ENCODE assay signal across 8 mouse cellular contexts in genomic region chr6:131387221-131388039, GRCm38 (mm10). TPM values are rescaled to one million over a fixed set of nuclear protein-coding genes. Genes with fewer than 3 reads are reported as not detected.
A peak's percentile ranks its signal among the peaks of the same experiment; 100 is the strongest.
DNase-seq lines count a peak whose midpoint lies in the region; ATAC-seq and TF ChIP-seq lines count a peak whose summit lies in the region.

No protein-coding gene starts in this region.

- H3K9me3 ChIP-seq in heart, embryonic 11.5 days (replicated peaks; ENCODE audit: control insufficient read depth, low read length): no peaks in the 10 kb centered on the region
- no peaks in the 10 kb centered on the region for H3K9me3 ChIP-seq in kidney, embryonic 16.5 days (ENCODE audit: low read length)
- no peaks in the 10 kb centered on the region for H3K9me3 ChIP-seq in liver, embryonic 12.5 days (replicated peaks)
- H3K9me3 ChIP-seq in stomach, embryonic 15.5 days: no peaks in the 10 kb centered on the region

- H3K27me3 ChIP-seq in C2C12 (ENCODE audit: control insufficient read depth, insufficient read depth, insufficient read length): no peaks in the 10 kb centered on the region
- no peaks in the 10 kb centered on the region for H3K27me3 ChIP-seq in heart, embryonic 11.5 days (ENCODE audit: control insufficient read depth, insufficient read depth, low read length)
- H3K27me3 ChIP-seq in kidney, embryonic 16.5 days (ENCODE audit: insufficient read depth, low read length): no peaks in the 10 kb centered on the region
- peaks cover 5% of the 10 kb centered on the region; the same call in 1 of the 2 replicates for H3K27me3 ChIP-seq in liver, embryonic 12.5 days (replicated peaks)
- no peaks in the 10 kb centered on the region for H3K27me3 ChIP-seq in stomach, embryonic 15.5 days (replicated peaks)

- peak overlapping the region; percentile 92 for H3K9ac ChIP-seq in heart, embryonic 11.5 days (ENCODE audit: low read depth, low read length)
- peak overlapping the region; percentile 95 for H3K9ac ChIP-seq in kidney, embryonic 16.5 days (replicated peaks; ENCODE audit: low read length)
- H3K9ac ChIP-seq in liver, embryonic 12.5 days: peak overlapping the region; percentile 97
- peak overlapping the region; percentile 92 for H3K9ac ChIP-seq in stomach, embryonic 15.5 days

- no peak for TF ChIP-seq CTCF in C2C12 (IDR thresholded peaks at IDR 0.05; ENCODE audit: control insufficient read depth, insufficient read depth, insufficient read length)
- TF ChIP-seq CTCF in bone marrow, adult 2 months (IDR thresholded peaks at IDR 0.05; ENCODE audit: control insufficient read depth, insufficient read depth, low read length): no peak
- no peak for TF ChIP-seq CTCF in embryonic fibroblast, embryonic 13.5 days (IDR thresholded peaks at IDR 0.05; ENCODE audit: borderline replicate concordance, insufficient read depth, low read length)

- under 1% methylated on average over 43 of the region's 43 CpGs for WGBS in bone marrow, adult 2 months
- WGBS in heart, embryonic 11.5 days (ENCODE audit: insufficient replicate concordance): under 1% methylated on average over 43 of the region's 43 CpGs
- under 1% methylated on average over 43 of the region's 43 CpGs for WGBS in kidney, embryonic 16.5 days
- under 1% methylated on average over 43 of the region's 43 CpGs for WGBS in liver, embryonic 12.5 days (ENCODE audit: insufficient replicate concordance)
- WGBS in stomach, embryonic 15.5 days: under 1% methylated on average over 43 of the region's 43 CpGs

- H3K79me2 ChIP-seq in C2C12 (ENCODE audit: control insufficient read depth, insufficient read depth): peaks cover 66% of the 10 kb centered on the region

- peak overlapping the region; percentile 99 for H3ac ChIP-seq in C2C12 (ENCODE audit: control insufficient read depth, insufficient read length, low read depth)

- H3K27ac ChIP-seq in bone marrow, adult 2 months (ENCODE audit: control insufficient read depth, insufficient read depth, low read depth, low read length, poor library complexity): peak overlapping the region; percentile 97
- peak overlapping the region; percentile 63 for H3K27ac ChIP-seq in embryonic fibroblast, embryonic 13.5 days (ENCODE audit: insufficient read depth, low read length)
- peak overlapping the region; percentile 90 for H3K27ac ChIP-seq in heart, embryonic 11.5 days (ENCODE audit: low read depth, low read length)
- H3K27ac ChIP-seq in kidney, embryonic 16.5 days (ENCODE audit: low read length): peak overlapping the region; percentile 89
- H3K27ac ChIP-seq in liver, embryonic 12.5 days: peak overlapping the region; percentile 98
- peak overlapping the region; percentile 89 for H3K27ac ChIP-seq in stomach, embryonic 15.5 days

- peak overlapping the region; percentile 82 for H3K4me3 ChIP-seq in C2C12 (ENCODE audit: insufficient read depth, poor library complexity, severe bottlenecking)
- peak overlapping the region; percentile 100 for H3K4me3 ChIP-seq in bone marrow, adult 2 months (replicated peaks; ENCODE audit: control insufficient read depth, low read depth, low read length)
- H3K4me3 ChIP-seq in embryonic fibroblast, embryonic 13.5 days (ENCODE audit: insufficient read depth, low read length): peak overlapping the region; percentile 93
- H3K4me3 ChIP-seq in heart, embryonic 11.5 days (ENCODE audit: low read depth, low read length): peak overlapping the region; percentile 81
- H3K4me3 ChIP-seq in kidney, embryonic 16.5 days (ENCODE audit: low read length): peak overlapping the region; percentile 93
- H3K4me3 ChIP-seq in liver, embryonic 12.5 days: peak overlapping the region; percentile 98
- H3K4me3 ChIP-seq in stomach, embryonic 15.5 days (replicated peaks): peak overlapping the region; percentile 75

- H3K79me3 ChIP-seq in C2C12 (ENCODE audit: low read depth): peaks cover 57% of the 10 kb centered on the region

- peak; percentile 45; the same call in 1 of the 2 replicates for TF ChIP-seq POLR2A in bone marrow, adult 2 months (IDR thresholded peaks at IDR 0.05; ENCODE audit: borderline replicate concordance, control insufficient read depth, low read depth, low read length)
- TF ChIP-seq POLR2A in embryonic fibroblast, embryonic 13.5 days (IDR thresholded peaks at IDR 0.05; ENCODE audit: low read depth, low read length): peak; percentile 40

- DNase-seq in naive thymus-derived CD4-positive, alpha-beta T cell, adult 2 months (ENCODE audit: low read depth): peak; percentile 32

- ATAC-seq in heart, embryonic 11.5 days (replicated peaks; ENCODE audit: insufficient number of reproducible peaks, low FRiP score, low TSS enrichment): peak; percentile 58
- ATAC-seq in kidney, embryonic 16.5 days (ENCODE audit: low FRiP score, low TSS enrichment): peak; percentile 39
- ATAC-seq in liver, embryonic 12.5 days: peak; percentile 90
- peak; percentile 78 for ATAC-seq in stomach, embryonic 15.5 days (ENCODE audit: insufficient read depth, low FRiP score, low read depth)

- H3K4me2 ChIP-seq in heart, embryonic 11.5 days: peak overlapping the region; percentile 91
- peak overlapping the region; percentile 85 for H3K4me2 ChIP-seq in kidney, embryonic 16.5 days (replicated peaks; ENCODE audit: low read depth, low read length)
- peak overlapping the region; percentile 77 for H3K4me2 ChIP-seq in liver, embryonic 12.5 days
- H3K4me2 ChIP-seq in stomach, embryonic 15.5 days: peak overlapping the region; percentile 87

- H3K4me1 ChIP-seq in bone marrow, adult 2 months (ENCODE audit: control insufficient read depth, insufficient read depth, low read length): peaks cover 1% of the 10 kb centered on the region; the same call in 1 of the 2 replicates
- H3K4me1 ChIP-seq in embryonic fibroblast, embryonic 13.5 days (ENCODE audit: control insufficient read depth, insufficient read depth, low read length): peaks cover 4% of the 10 kb centered on the region
- H3K4me1 ChIP-seq in heart, embryonic 11.5 days (ENCODE audit: control insufficient read depth, insufficient read depth, low read length): peaks cover 15% of the 10 kb centered on the region
- H3K4me1 ChIP-seq in kidney, embryonic 16.5 days (ENCODE audit: insufficient read depth, low read length): peaks cover 49% of the 10 kb centered on the region
- H3K4me1 ChIP-seq in liver, embryonic 12.5 days: peaks cover 54% of the 10 kb centered on the region
- peaks cover 5% of the 10 kb centered on the region; the same call in 1 of the 2 replicates for H3K4me1 ChIP-seq in stomach, embryonic 15.5 days

- H3K36me3 ChIP-seq in C2C12 (ENCODE audit: control insufficient read depth, insufficient read depth): peaks cover 8% of the 10 kb centered on the region
- H3K36me3 ChIP-seq in heart, embryonic 11.5 days (ENCODE audit: control insufficient read depth, insufficient read depth, low read length): no peaks in the 10 kb centered on the region
- no peaks in the 10 kb centered on the region for H3K36me3 ChIP-seq in kidney, embryonic 16.5 days (ENCODE audit: insufficient read depth, low read length)
- H3K36me3 ChIP-seq in liver, embryonic 12.5 days: peaks cover 18% of the 10 kb centered on the region
- H3K36me3 ChIP-seq in stomach, embryonic 15.5 days: no peaks in the 10 kb centered on the region

TF ChIP-seq in C2C12, 6 proteins besides CTCF, POLR2A, EP300 and RAD21:
- TF ChIP-seq MYOG (IDR thresholded peaks at IDR 0.05; ENCODE audit: control insufficient read depth, extremely low read depth, insufficient read length) (no peak), USF1 (IDR thresholded peaks at IDR 0.05; ENCODE audit: low read depth) (no peak), MYOD1 (IDR thresholded peaks at IDR 0.05; ENCODE audit: control insufficient read depth, insufficient read length, low read depth) (no peak), MAX (IDR thresholded peaks at IDR 0.05) (peak; percentile 95), CEBPB (IDR thresholded peaks at IDR 0.05; ENCODE audit: low read depth) (peak; percentile 85), FOSL1 (IDR thresholded peaks at IDR 0.05; ENCODE audit: insufficient read depth, low read length, poor library complexity, severe bottlenecking) (no peak)

RNA-seq across cellular contexts. Expression of gene Ybx3, which starts 0.8 kb away (rescaled TPM):
- polyA plus RNA-seq in C2C12 (2012; fragmentation: generic; extraction: Trizol): 338 TPM
- polyA plus RNA-seq in bone marrow, adult 2 months (2011; ENCODE audit: insufficient read depth, insufficient read length, low replicate concordance, missing spikeins): 168 and 192 TPM in 2 replicates
- polyA plus RNA-seq in embryonic fibroblast, embryonic 13.5 days (2011; ENCODE audit: insufficient read length, low read depth, missing spikeins): 262 and 295 TPM in 2 replicates
- 50.8 and 58.4 TPM in 2 replicates for polyA plus RNA-seq in heart, embryonic 11.5 days (2014; fragmentation: Nextera tagmentation; extraction: Ambion mirVana)
- 32.2 and 35.9 TPM in 2 replicates for polyA plus RNA-seq in kidney, embryonic 16.5 days (2015; fragmentation: Nextera tagmentation; extraction: Ambion mirVana)
- 88.6 and 105 TPM in 2 replicates for polyA plus RNA-seq in liver, embryonic 12.5 days (2016; fragmentation: Nextera tagmentation; extraction: Ambion mirVana)
- 62.5 and 65.3 TPM in 2 replicates for polyA plus RNA-seq in stomach, embryonic 15.5 days (2015; fragmentation: Nextera tagmentation; extraction: Ambion mirVana)

RNA-seq across cellular contexts. Expression of gene Styk1, which starts 34.0 kb away (rescaled TPM):
- polyA plus RNA-seq in C2C12 (2012; fragmentation: generic; extraction: Trizol): 0.27 TPM
- polyA plus RNA-seq in bone marrow, adult 2 months (2011; ENCODE audit: insufficient read depth, insufficient read length, low replicate concordance, missing spikeins): 0.38 and 0.60 TPM in 2 replicates
- 11.3 and 26.4 TPM in 2 replicates for polyA plus RNA-seq in embryonic fibroblast, embryonic 13.5 days (2011; ENCODE audit: insufficient read length, low read depth, missing spikeins)
- polyA plus RNA-seq in heart, embryonic 11.5 days (2014; fragmentation: Nextera tagmentation; extraction: Ambion mirVana): 0.73 and 0.94 TPM in 2 replicates
- polyA plus RNA-seq in kidney, embryonic 16.5 days (2015; fragmentation: Nextera tagmentation; extraction: Ambion mirVana): 3.5 and 4.4 TPM in 2 replicates
- polyA plus RNA-seq in liver, embryonic 12.5 days (2016; fragmentation: Nextera tagmentation; extraction: Ambion mirVana): 0.65 and 1.1 TPM in 2 replicates
- polyA plus RNA-seq in stomach, embryonic 15.5 days (2015; fragmentation: Nextera tagmentation; extraction: Ambion mirVana): 8.0 TPM in 2 replicates

Comparison
In these comparisons a context has a peak if more than half of its experiments do, and no peak if none do; other contexts are left out.
1. Peak in every context shown above with its lines: DNase-seq, ATAC-seq, H3K4me3 ChIP-seq and H3K27ac ChIP-seq.
2. ATAC-seq: peak in every context shown above with its lines; median percentile 90 in liver, embryonic 12.5 days; 78 in stomach, embryonic 15.5 days; 58 in heart, embryonic 11.5 days; 39 in kidney, embryonic 16.5 days.